Mouse (Mus musculus): ENCODE results near the gene Dnajc19.

The Dnajc19 gene

DNA sequence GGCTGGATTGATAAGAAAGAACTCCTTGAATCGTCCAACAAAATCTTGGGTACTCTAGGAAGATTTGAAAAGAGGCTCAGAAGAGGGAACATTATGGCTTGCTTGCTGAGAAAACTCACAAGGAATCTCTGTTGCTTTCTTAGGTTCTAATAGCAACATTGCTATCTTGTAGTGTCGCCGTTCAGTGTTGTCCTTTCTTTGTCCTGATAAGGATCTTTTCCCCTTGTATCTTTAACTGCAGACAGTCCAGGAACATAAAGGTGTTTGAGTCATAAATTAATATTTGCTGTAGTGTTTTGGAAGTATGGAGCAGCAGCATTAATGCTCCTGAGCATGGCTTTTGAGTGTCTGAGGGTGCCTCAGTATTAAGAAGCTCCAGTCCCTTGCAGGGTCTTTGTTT is 50.5 kb downstream of the Dnajc19 start:
- no peak for DNase-seq (ENCODE audit: low spot score)

DNA sequence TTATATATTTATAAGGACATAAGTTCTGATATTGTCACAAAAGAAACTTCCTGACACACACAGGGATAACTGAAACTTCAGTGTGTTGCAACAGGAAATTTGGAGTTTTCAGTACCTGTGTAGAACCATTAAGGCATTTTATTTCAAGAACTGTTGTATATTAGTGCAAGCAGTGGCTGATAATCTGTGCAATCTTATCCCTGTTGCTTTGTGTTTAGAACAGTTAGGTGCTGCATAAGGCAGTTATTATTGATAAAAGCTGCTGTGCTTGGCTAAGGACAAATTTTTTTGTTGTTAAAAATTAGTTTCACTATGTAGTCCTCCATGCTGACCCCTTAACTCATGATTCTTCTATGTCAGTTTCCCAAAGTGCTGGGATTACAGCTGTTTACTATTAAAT is 52.2 kb downstream of the Dnajc19 start:
- no peak for DNase-seq (ENCODE audit: low spot score)

DNA sequence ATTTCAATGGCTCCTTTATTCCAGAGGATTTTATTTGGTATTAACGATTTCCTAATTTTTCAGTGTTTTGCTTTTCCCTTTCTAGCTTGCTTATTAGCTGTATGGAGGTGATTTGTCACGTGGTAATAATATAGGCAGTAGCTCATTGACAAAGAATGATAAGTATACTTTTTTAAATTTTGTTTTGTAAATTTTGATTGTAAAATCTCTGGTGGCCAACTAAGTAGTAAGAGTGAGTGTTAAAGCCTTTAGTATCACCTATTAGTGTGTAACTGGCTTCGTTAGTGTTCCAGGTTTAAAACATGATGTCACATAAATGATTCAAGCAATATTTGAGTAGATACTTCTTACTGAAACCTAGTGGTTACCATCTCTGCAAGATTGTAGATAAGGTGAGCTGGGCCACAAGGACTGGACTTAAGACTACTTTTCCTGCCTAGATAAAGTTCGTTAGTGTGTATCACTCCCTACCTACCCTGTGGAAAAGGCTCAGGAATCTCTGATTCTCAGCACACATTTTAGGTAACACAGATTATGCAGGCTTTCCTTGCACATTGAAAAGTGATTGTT is 59.8 kb downstream of the Dnajc19 start:
- DNase-seq (ENCODE audit: low spot score): no peak

DNA sequence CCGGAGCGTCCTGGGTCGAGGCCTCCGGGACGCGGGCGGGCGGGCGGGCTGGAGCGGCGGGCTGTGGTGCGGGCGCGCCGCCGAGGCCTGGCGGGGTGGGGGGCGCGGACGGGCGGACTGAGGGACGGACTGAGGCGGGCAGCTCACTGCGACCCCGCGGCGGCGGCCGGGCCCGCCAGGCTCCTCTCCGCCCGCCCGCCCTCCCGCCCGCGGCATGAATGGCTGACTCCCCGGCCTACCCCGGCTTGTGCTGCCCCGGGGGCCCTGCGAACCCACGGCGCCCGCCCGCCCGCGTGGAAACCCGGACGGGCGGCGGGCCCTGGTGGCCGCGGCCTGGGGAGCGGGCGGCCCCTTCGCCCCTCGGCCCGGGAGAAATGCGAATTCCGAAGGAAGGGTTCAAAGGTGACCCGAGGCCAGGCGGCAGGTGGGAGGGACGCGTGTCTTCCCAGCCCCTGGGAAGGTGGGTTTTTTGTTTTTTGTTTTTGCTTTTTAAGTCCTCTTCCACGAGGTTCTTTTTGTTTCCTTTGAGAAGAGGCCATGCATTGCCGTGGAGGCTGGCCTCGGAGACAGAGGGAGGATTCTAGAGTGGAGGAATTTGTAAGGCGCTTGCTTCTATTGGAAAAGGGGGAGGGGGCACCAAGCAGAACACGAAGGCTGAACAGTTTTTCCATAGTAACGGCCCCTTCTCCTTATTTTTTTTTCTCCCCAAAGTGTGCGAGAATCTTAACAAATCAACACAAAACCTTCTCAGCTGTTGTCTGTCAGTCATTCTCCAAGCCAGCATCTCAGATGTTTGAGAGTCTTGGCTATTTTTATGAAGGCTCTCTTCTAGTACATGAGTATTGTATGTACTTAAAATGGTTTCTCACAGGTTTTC is 60.5 kb downstream of the Dnajc19 start:
- DNase-seq (ENCODE audit: low spot score): peak; percentile 65

DNA sequence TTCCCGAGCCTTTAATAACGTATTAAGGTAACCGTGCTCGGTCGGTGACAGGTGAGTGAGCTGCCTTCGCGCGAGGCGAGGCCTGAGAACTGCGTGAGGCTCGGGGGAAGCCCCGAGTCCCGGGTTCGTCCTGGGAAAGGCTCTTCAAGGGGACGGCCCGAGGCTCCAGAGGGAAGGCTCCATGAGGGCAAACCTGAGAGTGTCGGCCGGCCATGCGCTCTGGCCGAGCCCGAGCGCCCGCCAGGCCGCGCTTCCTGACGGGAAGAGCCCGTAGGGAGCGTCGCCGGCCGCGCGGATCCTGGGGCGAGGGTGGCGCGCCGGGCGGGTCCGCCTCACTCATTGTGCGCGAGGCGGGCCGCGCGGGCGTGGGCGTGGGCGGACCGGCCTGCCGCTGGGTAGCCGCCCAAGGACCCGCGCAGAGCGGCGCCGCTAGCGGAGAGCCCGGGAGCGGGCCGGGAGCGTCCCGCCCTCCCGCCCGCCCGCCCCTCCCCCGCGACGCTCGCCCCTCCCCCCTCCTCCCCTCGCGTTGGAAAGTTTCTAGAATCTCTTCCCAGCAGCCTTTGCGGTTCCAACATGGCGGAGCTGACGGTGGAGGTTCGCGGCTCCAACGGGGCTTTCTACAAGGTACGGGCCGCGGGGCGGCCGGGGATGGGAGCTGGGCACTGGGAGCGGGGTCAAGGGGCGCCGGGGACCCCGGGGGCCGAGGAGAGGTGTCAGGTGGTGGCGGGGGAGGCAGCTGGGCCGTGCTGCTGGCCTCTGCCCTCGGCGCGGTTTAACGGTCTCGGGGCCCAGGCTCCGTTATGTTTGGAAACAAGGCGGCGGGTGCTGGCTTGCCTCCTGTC is 61.4 kb downstream of the Dnajc19 start, which contains the start of gene Fxr1:
Fxr1 (plus strand) TSS at position 404 of the 842 bp plus-strand sequence.
- peak; percentile 84 for DNase-seq (ENCODE audit: low spot score)

DNA sequence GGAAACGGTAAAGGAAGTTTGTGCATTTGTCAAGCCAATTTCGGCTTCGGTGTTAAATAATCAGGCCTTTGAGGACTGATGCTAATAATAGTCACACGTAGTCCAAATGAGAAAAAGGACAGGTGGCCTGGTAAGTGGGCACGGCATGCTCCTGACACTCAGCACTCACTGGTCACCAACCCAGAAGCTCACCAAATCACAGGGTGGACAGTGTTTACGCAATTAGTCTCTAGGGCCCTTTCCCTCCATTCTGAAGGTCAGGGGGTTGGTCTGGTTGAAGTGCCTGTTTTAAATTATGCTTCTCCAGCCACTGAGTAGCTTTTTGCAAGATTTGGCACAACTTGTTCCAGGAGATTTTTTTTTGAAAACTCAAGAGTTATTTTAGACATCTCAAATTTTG is 72.9 kb downstream of the Dnajc19 start:
- DNase-seq (ENCODE audit: low spot score): no peak

DNA sequence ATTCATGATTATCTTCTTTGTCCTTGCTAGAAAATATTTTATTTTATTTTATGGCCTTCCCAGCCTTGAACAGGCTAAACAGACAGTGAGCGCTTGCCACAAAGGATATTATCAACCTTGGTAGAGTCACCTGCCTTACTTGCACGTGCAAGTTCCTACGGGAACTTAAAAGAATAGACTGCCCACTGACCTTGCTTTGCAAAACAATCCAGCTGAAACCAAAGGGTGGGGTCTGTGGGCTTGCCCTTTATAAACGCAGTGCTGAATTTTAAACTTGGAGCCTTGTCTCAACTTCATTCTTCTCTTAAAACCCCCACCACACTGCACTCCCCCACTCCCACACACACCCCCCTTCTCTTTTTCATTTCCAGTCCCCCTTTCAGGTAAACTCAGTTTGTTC is 73.5 kb downstream of the Dnajc19 start:
- DNase-seq (ENCODE audit: low spot score): no peak

DNA sequence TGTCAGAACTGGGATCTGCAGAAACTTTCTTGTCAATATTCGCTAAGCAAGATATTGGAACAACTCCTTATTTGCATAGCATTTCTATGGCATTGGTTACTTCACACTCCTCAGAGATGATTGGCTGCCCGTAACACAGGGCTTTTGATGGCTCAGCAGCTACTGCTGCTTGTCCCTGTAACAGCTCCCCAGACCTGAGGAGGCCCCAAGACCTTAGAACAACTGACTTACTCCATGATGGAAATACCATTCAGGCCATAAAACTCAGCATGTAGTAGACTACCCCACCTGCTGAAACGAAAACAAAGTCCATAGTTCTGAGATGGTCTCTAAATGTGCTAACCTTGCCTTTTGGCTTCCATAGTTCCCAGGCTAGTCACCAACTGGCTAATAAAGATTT is 74.3 kb downstream of the Dnajc19 start:
- DNase-seq (ENCODE audit: low spot score): no peak

DNA sequence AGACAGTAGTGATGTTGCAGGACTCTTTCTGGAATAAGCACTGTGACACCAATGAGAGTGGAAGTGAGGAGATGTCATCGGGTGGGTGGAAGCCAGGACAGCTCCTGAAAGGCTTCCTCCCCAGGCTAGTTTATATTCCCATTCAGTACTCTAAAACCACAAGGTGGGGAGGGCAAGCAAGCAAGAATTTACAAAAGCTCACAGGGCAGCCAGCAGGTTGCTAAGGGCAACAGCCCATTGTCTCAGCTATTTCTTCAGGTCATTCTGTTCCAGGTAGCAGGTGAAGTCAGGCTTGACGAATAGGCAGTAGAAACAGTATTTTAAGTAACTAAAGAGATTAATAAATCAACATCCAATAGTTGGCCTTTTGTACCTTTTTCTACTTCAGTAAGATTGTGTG is 74.8 kb downstream of the Dnajc19 start:
- DNase-seq (ENCODE audit: low spot score): no peak

Data from yolk sac, embryonic 10.5 days (tissue).